In the genomic region with DNA sequence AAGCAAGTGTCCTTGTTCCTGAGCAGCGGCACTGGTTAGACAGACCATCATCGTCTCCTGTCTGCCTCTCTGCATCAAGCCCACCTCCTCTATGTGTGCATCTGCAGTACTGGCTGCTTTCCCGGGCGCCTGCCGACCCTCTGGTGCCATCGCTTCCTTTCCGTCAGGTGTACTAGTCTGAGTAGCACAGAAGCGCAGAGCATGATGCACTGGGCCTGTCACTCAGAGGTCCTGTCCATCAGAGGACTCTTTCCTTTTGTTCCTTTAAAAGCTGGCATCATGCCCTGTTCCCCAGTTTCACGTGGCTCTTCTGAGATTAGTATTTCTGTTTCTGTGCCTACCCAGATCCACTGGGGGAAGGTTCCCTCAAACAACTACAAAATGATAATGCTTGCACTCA, we compare ENCODE assay signal across 18 mouse cellular contexts.
DNase-seq lines count a peak whose midpoint lies in the region; ATAC-seq and TF ChIP-seq lines count a peak whose summit lies in the region.
"Had no signal": no experiment of that assay in that cellular context is flagged by ENCODE, and none has a peak within 500 bp of the region (broad histone marks: within the 10 kb centered on the region; RNA-seq: fewer than 3 reads in every experiment).

No protein-coding gene starts in this region.

- no peak overlapping the region for H3K27ac ChIP-seq in forebrain, embryonic 12.5 days
- H3K27ac ChIP-seq in forebrain, embryonic 10.5 days = no peak overlapping the region
- H3K27ac ChIP-seq in layer of hippocampus, adult 2 months = peak overlapping the region; percentile 53; the same call in 1 of the 2 replicates
- H3K27ac ChIP-seq in forebrain, embryonic 15.5 days (replicated peaks) = peak overlapping the region; percentile 57
- H3K27ac ChIP-seq in kidney, embryonic 15.5 days = no peak overlapping the region
- H3K27ac ChIP-seq: liver, embryonic 12.5 days; macrophage had no signal

- H3K4me2 ChIP-seq in forebrain, embryonic 12.5 days = no peak overlapping the region
- H3K4me2 ChIP-seq in forebrain, embryonic 15.5 days (replicated peaks) = no peak overlapping the region
- H3K4me2 ChIP-seq in myocyte (ENCODE audit: low read depth) = no peak overlapping the region
- no peak overlapping the region for H3K4me2 ChIP-seq in kidney, embryonic 15.5 days
- H3K4me2 ChIP-seq: liver, embryonic 12.5 days; lung, embryonic 14.5 days had no signal

- H3K36me3 ChIP-seq in forebrain, embryonic 12.5 days (replicated peaks) = no peaks in the 10 kb centered on the region
- 0 out of 2 replicates have a peak, but pooled peaks cover 4% of the 10 kb centered on the region for H3K36me3 ChIP-seq in forebrain, embryonic 10.5 days (replicated peaks)
- H3K36me3 ChIP-seq in forebrain, embryonic 15.5 days = no peaks in the 10 kb centered on the region
- peaks cover 5% of the 10 kb centered on the region for H3K36me3 ChIP-seq in myocyte (ENCODE audit: control insufficient read depth, insufficient read depth)
- H3K36me3 ChIP-seq in kidney, embryonic 15.5 days = 0 out of 2 replicates have a peak, but pooled peaks cover 2% of the 10 kb centered on the region
- H3K36me3 ChIP-seq: liver, embryonic 12.5 days had no signal

- H3K9ac ChIP-seq in forebrain, embryonic 12.5 days = no peak overlapping the region
- H3K9ac ChIP-seq in forebrain, embryonic 15.5 days (replicated peaks) = no peak overlapping the region
- no peak overlapping the region for H3K9ac ChIP-seq in kidney, embryonic 15.5 days
- H3K9ac ChIP-seq: liver, embryonic 12.5 days; lung, embryonic 14.5 days had no signal

- H3K9me3 ChIP-seq in forebrain, embryonic 12.5 days = no peaks in the 10 kb centered on the region
- H3K9me3 ChIP-seq in forebrain, embryonic 10.5 days = no peaks in the 10 kb centered on the region
- H3K9me3 ChIP-seq in forebrain, embryonic 15.5 days = no peaks in the 10 kb centered on the region
- H3K9me3 ChIP-seq in kidney, embryonic 15.5 days (replicated peaks) = no peaks in the 10 kb centered on the region
- H3K9me3 ChIP-seq: liver, embryonic 12.5 days had no signal

- DNase-seq in forebrain, embryonic 10.5 days (ENCODE audit: extremely low spot score, low spot score) = no peak
- no peak for DNase-seq in layer of hippocampus, adult 2 months (ENCODE audit: low spot score in 2 of 2)
- DNase-seq in layer of hippocampus, adult 8-10 months (ENCODE audit: low spot score in 2 of 2) = no peak
- DNase-seq: adrenal gland, postnatal 10 days; cerebellum, adult 9-10 months; gastrocnemius, postnatal 10 days; heart, adult 18-20 months; kidney, adult 9 months; layer of hippocampus, postnatal 36 days; lung, embryonic 14.5 days; retina, postnatal 1 day; thymus, postnatal 4 days had no signal

- no peak for TF ChIP-seq CTCF in layer of hippocampus, adult 2 months (conservative IDR thresholded peaks at IDR 0.05)

- no peaks in the 10 kb centered on the region for H3K27me3 ChIP-seq in forebrain, embryonic 12.5 days
- no peaks in the 10 kb centered on the region for H3K27me3 ChIP-seq in forebrain, embryonic 10.5 days (ENCODE audit: poor library complexity, severe bottlenecking)
- H3K27me3 ChIP-seq in forebrain, embryonic 15.5 days = no peaks in the 10 kb centered on the region
- no peaks in the 10 kb centered on the region for H3K27me3 ChIP-seq in myocyte (ENCODE audit: control insufficient read depth, insufficient read depth, insufficient read length)
- H3K27me3 ChIP-seq in kidney, embryonic 15.5 days = no peaks in the 10 kb centered on the region
- H3K27me3 ChIP-seq: liver, embryonic 12.5 days had no signal

- no peak overlapping the region for H3ac ChIP-seq in myocyte (ENCODE audit: control insufficient read depth, insufficient read length)

- 82% methylated on average over 9 of the region's 9 CpGs for WGBS in forebrain, embryonic 12.5 days
- 92% methylated on average over 9 of the region's 9 CpGs for WGBS in forebrain, embryonic 10.5 days
- WGBS in forebrain, embryonic 15.5 days = 55% methylated on average over 9 of the region's 9 CpGs
- WGBS in kidney, embryonic 15.5 days = 86% methylated on average over 9 of the region's 9 CpGs

- H3K79me2 ChIP-seq in myocyte (ENCODE audit: control insufficient read depth, insufficient read depth) = peaks cover 100% of the 10 kb centered on the region

- ATAC-seq in forebrain, embryonic 12.5 days (ENCODE audit: low FRiP score) = 0 out of 2 replicates have a peak, but pooled peaks have one; percentile 36
- ATAC-seq in forebrain, embryonic 15.5 days (replicated peaks) = peak; percentile 38; the same call in 1 of the 2 replicates
- ATAC-seq in kidney, embryonic 15.5 days (replicated peaks; ENCODE audit: low FRiP score) = no peak
- ATAC-seq: liver, embryonic 12.5 days had no signal

- no peak for TF ChIP-seq POLR2A in myocyte (IDR thresholded peaks at IDR 0.05; ENCODE audit: insufficient read length, low read depth)

- H3K4me1 ChIP-seq in forebrain, embryonic 12.5 days = peaks cover 74% of the 10 kb centered on the region
- peaks cover 73% of the 10 kb centered on the region for H3K4me1 ChIP-seq in forebrain, embryonic 10.5 days
- H3K4me1 ChIP-seq in forebrain, embryonic 15.5 days = peaks cover 68% of the 10 kb centered on the region
- peaks cover 52% of the 10 kb centered on the region for H3K4me1 ChIP-seq in kidney, embryonic 15.5 days

- H3K4me3 ChIP-seq in forebrain, embryonic 12.5 days (replicated peaks) = no peak overlapping the region
- H3K4me3 ChIP-seq in forebrain, embryonic 10.5 days = no peak overlapping the region
- H3K4me3 ChIP-seq in layer of hippocampus, adult 2 months = no peak overlapping the region
- H3K4me3 ChIP-seq in forebrain, embryonic 15.5 days = no peak overlapping the region
- H3K4me3 ChIP-seq in myocyte = no peak overlapping the region
- H3K4me3 ChIP-seq in kidney, embryonic 15.5 days (replicated peaks) = no peak overlapping the region
- H3K4me3 ChIP-seq: liver, embryonic 12.5 days had no signal

TF ChIP-seq in myocyte, 11 proteins besides CTCF, POLR2A, EP300 and RAD21:
- TF ChIP-seq POLR2AphosphoS2 (IDR thresholded peaks at IDR 0.05; ENCODE audit: insufficient read length, low read depth) (peak; percentile 53), USF1 (IDR thresholded peaks at IDR 0.05; ENCODE audit: low read depth) (no peak), REST (IDR thresholded peaks at IDR 0.05; ENCODE audit: insufficient read depth, insufficient read length) (no peak), CEBPB (IDR thresholded peaks at IDR 0.05; ENCODE audit: insufficient read depth, poor library complexity, severe bottlenecking) (no peak), TCF3 (IDR thresholded peaks at IDR 0.05; ENCODE audit: insufficient read length, low read depth) (no peak), MYOD1 (IDR thresholded peaks at IDR 0.05; ENCODE audit: control insufficient read depth in 1 of 3, insufficient read length in 2 of 3, low read depth in 2 of 3) (no peak)

Comparison
In these comparisons a context has a peak if more than half of its experiments do, and no peak if none do; other contexts are left out.
1. H3K27ac ChIP-seq: peak in layer of hippocampus, adult 2 months (single experiment) and forebrain, embryonic 15.5 days (single experiment); none in forebrain, embryonic 12.5 days (single experiment), forebrain, embryonic 10.5 days (single experiment) and kidney, embryonic 15.5 days (single experiment).